Mouse (Mus musculus): ENCODE results near the gene Adam6b. TPM values are rescaled to one million over a fixed set of nuclear protein-coding genes. Genes with fewer than 3 reads are reported as not detected.
A peak's percentile ranks its signal among the peaks of the same experiment; 100 is the strongest.
"Not testable (repeated sequence)": the region's sequence is repeated elsewhere in the genome, so short reads cannot be mapped to it uniquely, and the experiment has no call there.

Adam6b gene
- total RNA-seq (2021): not detected

DNA sequence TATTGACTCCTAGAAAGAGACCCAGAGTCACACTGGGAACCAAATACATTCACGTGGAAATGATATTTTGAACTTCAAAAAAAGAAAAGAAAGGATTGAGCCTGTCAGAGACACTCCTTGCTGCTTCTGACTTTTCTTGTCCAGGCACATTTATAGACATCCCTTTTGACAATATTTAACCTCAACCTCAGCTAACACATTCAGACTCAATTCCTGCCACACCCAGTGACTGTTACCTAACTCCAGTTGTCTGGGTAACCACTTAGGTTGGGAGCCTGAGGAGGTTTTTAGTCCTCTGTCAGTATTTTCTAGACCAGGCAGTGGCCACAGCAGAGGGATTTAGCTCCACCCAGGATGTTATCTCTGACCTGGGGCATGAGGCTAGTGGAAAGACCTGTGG lies at the start of gene Adam6b:
Gene Adam6b (plus strand): TSS at position 301 of the 400 bp plus-strand sequence.
- not testable (repeated sequence) for DNase-seq
- intact Hi-C loops (cut with DNase I): loop anchor here (10.0 kb wide), 1 partner anchor 126 kb away; no protein-coding TSS in a partner anchor

DNA sequence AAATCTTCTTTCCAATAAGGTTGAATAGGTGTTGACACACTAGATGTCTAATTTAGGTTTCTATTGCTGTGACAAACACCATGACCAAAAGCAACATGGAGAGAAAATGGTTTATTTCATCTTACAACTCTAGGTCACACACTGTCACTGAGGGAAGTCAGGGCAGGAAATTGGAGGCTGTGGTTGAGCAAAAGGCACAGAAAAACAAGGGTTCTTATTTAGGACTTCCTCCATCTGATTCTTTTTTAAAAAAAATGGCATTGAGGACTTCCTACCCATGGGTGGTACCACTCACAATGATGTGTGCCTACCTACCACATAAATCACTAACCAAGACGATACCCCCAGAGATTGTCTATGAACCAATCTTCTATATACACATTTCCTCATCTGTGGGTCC lies 43.2 kb upstream of the Adam6b start:
- no peak for DNase-seq
- intact Hi-C loops (cut with DNase I): no loop called here

DNA sequence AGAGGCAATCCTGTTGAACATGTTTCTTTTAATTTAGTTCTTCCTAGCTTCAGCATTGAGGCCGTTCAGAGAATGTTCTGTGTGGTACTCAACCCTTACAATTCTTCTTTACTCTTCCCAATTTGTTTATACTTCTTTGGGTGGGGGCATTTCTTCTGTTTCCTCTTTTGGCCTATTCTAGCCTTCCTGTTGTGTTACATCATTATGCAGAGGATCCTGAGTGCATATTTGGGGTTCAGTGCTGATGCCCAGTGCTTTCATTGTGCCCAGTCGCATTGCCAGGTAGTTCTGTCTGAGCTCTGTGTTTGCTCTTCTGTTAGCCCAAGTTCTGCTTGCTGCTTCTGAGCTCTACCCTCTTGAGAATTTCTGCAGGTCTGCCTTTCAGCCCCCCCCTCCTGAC lies 13.1 kb upstream of the Adam6b start:
- intact Hi-C loops (cut with DNase I): no loop called here
- no peak for DNase-seq

DNA sequence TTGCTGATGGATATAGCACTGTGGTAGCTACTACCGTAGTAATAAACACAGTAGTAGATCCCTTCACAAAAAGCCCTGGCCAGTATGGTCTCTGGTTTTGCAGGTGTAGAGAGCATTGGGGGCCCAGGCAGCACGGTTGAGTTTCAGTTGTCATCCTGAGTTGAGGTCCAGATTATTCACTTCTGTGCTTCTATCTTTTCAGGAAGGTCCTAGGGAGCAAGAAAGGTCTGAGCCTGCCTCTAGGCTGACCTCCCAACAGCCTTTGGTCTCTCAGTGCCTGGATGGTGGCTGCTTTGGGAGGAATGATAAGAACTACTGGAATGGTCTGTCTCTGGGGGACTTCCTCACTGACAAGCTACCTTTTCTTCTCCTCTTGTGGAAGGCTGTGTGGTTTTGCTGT lies 7.2 kb upstream of the Adam6b start:
- no peak for DNase-seq
- intact Hi-C loops (cut with DNase I): loop anchor here (10.0 kb wide), 1 partner anchor 133 kb away; no protein-coding TSS in a partner anchor

DNA sequence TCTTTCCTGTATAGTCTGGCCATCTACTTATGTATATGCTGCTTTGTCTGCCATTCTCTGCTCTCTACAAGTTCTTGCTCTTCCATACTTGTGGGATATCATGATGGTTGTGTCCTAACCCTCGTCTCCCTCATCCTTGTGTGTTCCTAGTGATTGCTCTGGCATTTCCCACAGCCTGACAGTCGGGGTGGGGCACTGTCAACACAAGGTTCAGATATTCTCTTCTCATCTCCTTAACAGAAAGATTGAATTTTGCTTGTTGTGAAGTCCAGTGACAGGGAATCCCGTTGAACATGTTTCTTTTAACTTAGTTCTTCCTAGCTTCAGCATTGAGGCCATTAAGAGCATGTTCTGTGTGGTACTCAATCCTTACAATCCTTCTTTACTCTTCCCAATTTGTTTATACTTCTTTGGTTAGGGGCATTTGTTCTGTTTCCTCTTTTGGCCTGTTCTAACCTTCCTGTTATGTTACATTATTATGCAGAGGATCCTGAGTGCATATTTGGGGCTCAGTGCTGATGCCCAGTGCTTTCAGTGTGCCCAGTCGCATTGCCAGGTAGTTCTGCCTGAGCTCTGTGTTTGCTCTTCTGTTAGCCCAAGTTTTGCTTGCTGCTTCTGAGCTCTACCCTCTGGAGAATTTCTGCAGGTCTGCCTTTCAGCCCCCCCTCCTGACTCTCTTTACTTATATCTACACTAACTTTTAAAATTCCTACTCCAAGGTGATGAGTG lies 6.5 kb upstream of the Adam6b start:
- intact Hi-C loops (cut with DNase I): loop anchor here (10.0 kb wide), 1 partner anchor 132 kb away; no protein-coding TSS in a partner anchor
- no peak for DNase-seq

DNA sequence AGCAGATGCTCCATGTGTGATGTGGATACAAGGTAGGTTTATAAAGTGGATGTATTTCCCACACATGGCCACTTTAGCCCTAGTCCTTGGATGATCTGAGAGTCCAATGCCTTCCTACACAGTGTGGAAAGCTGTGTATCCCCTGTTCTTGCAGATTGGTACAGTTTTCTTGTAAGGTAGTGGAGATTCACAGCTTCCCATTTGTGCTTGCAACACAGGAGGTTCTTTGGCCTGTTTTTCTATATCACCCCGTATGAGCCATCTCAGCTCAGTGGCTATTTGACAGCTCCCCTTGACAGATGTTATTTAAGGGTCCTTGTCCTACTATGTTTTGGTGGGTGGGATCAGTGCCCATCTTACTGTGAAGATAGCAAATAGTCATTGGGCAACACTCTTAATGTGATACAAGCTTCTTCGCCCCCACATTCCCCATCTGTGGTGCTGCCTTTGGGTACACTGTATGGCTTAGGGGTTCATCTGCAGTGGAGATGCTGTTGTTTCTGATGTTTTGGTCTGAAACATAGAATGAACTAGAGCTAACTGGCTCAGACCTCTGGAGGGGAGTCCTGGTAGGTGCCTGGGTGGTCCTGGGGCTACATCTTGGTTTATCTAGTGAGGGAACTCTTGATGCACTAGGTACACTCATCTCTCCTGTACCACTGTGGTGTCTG lies 5.7 kb upstream of the Adam6b start:
- DNase-seq: no peak
- intact Hi-C loops (cut with DNase I): loop anchor here (10.0 kb wide), 1 partner anchor 131 kb away; no protein-coding TSS in a partner anchor

DNA sequence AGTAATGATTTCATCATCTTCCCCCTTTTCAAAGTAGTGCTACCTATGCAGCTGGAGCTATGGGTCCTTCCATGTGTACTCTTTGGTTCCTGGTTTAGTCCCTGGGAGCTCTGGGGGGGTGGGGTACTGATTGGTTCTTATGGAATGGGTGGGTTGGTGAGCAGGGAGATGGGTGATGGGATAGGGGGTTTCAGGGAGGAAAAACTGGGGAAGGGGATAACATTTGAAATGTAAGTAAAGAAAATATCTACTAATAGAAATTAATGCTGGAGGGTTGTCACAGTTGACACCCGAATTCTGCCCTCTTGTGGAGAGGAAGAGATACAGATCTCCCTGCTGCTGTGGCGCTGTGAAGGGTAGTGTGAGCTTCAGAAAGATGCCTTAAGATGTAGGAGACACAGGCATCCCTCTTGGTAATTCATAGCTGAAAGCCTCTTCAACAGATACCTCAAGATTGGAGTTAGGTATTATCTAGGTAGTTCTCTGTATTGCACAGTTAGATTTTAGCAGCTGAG lies 4.3 kb upstream of the Adam6b start:
- DNase-seq: peak in 1 of 2 experiments; percentile 5
- intact Hi-C loops (cut with DNase I): loop anchor here (1.0 to 10.0 kb wide), 2 partner anchors 130 to 263 kb away; no protein-coding TSS in a partner anchor

DNA sequence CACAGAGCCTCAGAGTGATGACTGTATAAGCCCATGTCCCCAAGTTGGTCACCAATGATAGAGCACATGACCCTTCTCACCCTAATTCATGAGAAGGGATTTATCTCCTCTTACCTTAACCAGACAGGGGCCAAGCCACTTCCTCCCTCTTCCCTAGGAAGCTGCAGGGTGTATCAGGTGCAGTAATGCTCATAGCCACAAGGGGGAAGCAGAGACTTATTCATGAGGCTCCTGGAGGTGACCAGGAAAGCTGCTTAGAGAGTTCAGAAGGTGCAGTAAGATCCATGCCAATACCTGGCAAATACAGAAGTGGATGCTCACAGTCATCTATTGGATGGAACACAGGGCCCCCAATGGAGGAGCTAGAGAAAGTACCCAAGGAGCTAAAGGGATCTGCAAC lies 1.6 kb upstream of the Adam6b start:
- DNase-seq: peak; percentile 60 to 74
- intact Hi-C loops (cut with DNase I): loop anchor here (10.0 kb wide), 1 partner anchor 127 kb away; no protein-coding TSS in a partner anchor

DNA sequence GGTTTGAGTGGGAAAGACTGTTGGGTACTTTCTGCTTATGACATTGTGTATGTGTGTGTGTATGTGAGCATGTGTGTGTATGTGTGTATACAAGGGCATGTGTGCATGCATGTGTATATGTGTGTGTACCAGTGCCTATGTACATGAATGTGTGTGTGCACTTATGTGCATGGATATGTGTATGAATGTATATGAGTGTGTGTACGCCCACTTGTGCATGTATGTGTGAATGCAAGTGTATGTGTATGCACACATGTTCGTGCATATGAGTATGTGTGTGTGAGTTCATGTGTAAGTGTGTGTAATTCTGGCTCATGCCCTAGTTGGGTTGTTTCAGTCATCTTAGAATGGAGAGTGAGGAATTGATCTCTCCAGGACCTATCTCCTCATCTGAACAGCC lies 36.6 kb downstream of the Adam6b start:
- DNase-seq: no peak
- intact Hi-C loops (cut with DNase I): no loop called here

Other genes with a start within 250 kb of the Adam6b start
- gene Adam6a, start 54.4 kb downstream of the Adam6b start, total RNA-seq (2021): not detected